Mouse (Mus musculus) gastrocnemius, postnatal 4 days (tissue): ENCODE results near the gene Gm11992. TPM values are rescaled to one million over a fixed set of nuclear protein-coding genes. Genes with fewer than 3 reads are reported as not detected.

Experiments used
- DNase-seq, 2 experiments: peaks; one replicate each; pipeline ENCODE4 v3.0.0; 2021 to 2022; ENCODE audit warnings: low spot score in 2 of 2, mixed read lengths in 2 of 2
- long read RNA-seq, 2 experiments: library from polyadenylated mRNA; stranded (forward); transcript quantifications; one replicate each; pipeline ENCODE4 v2.0.0; 2021
- total RNA-seq, 2 experiments: library from RNA; stranded (reverse); gene quantifications; 2 replicates each; pipeline ENCODE4 v1.2.3; 2021

Gm11992 gene
- not detected for total RNA-seq
- long read RNA-seq, experiment 1, partial matches to known transcripts, result 0 of 1 reads
- long read RNA-seq, experiment 1, other reads (novel, unspliced or antisense), result 0 of 1 reads
- long read RNA-seq, experiment 2, result 0 reads

DNA sequence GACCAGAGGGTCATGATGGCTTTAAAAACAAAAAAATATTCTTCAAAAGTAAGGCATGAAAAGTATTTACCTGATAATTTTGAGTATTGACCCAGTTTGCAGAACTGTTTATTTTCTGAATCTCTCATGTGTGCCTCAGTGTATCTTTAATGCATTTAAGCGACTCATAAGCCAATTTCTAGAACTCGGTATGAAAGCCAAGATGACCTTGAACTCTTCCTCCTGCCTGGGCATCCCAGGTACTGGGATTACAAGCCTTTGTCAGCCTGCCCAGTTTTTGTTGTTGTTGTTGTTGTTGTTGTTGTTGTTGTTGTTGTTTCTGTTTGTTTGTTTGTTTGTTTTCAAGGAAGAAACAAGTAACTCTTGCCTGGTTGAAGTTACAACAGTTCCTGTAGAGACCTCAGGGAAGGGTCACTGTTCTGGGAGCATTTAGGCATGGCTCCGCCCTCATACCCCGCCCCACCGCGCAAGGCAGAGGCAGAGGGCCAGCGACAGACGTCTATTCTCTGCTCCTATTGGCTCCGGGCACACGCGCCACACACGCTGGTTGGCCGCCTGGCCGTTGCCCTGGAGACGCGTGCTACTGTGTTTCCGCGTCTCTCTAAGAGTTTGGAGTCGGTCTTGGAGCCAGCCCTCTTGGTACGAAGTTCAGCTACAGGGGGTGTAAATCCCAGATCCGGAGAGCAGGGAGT lies at the start of gene Gm11992:
Gene Gm11992, plus strand, starts transcription at position 584 of the 692 bp plus-strand sequence.
- DNase-seq, result peak; percentile 55 to 80

DNA sequence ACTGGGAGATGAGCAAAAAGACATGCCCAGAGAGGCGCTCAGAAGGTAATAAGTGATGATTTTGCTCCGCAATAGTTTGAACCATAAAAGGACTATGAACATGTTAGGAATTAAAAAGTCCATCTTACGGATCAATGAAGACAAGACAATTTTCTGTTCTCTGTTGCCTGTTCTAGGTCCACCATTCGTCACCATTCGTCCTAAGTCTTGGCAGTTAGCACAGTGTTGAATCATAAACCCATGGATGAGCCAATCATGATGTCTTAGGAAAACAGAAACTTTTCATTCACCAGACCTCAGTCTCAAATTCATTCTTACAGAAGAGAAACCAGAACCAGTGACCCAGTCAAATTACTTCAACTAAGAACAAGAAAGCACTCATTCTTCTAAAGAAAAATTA lies 39.6 kb upstream of the Gm11992 start:
- DNase-seq, result no peak

DNA sequence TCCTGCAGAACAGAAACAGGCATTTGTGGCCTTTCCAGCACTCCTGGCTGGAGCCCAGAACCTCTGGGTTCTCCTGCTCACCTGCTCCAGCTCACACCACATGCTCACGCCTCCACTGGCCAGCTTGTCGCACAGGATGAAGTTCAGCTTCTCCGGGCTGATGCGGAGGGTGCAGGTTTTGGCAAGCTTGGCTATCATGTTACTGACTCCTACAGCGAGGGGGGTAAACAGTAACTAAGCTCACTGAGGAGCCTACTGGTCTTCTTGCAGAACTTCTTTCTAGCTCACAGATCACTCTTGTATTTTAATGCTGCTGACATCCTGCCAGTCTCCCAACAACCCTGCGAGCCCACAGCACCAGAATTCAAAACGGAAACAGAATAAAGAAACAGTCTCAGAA lies 38.0 kb upstream of the Gm11992 start:
- peak in 1 of 2 experiments; percentile 29 for DNase-seq

DNA sequence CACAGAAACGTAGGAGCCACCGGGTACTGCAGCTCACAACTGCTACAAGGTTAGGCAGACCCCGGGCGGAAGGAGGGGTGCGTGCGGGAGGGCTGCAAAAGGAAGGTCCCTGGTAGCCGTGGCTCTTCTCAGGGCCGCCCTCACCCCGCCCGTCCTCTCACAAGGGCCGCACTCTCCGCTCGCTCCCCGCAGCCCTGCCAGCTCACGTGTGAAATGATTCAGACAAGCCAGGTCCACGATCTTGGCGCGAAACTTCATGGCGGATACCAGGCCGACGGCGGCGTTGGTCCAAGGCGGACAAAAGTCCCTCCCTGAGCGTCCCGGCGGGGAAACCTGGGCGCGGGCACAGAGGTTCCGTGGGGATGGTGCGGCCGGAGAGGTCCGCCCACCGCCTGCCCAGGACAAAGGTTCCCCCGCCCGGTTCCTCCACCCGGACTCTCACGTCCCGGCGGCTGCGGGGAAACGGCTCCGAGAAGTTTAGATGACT lies 37.5 kb upstream of the Gm11992 start, which contains the start of gene Hus1:
Gene Hus1, minus strand, starts transcription at position 339 of the 487 bp plus-strand sequence.
- peak; percentile 73 to 84 for DNase-seq

DNA sequence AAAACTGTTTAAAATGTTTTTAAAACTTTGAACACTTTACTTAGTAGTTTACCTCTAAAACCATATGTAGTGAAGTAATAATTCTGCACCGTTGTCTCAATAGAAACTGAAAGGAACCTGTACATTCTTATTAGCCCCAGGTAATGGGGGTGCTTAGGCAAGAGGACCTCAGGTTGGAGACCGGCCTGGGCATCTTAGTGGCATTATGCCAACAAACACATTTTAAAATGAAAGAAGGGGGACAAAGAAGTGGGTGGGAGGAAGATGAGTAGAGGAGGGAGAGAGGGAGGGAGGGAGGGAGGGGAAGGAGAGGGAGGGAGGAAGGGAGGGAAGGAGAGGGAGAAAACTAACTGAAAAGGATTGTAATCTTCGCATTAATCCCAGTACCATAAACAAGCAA lies 37.0 kb upstream of the Gm11992 start:
- DNase-seq, result no peak

DNA sequence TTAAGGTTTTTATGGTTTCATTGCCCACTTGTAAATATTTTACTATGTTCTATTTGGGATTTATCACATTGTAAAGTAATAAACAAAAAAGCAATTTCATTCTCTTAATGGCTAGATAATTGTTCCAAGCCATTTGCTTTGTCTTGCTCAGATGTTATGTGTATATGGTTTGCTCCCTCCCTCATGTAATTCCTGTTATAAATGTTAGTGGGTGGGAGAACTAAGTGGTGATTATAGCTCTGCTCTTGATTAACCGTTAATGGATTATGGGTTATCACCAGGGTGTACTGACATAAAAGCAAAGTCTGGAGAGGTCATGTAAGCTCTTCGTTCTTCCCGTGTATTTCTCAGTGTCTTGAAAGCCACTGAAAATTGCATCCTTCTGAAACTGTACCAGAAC lies 33.7 kb upstream of the Gm11992 start:
- no peak for DNase-seq

DNA sequence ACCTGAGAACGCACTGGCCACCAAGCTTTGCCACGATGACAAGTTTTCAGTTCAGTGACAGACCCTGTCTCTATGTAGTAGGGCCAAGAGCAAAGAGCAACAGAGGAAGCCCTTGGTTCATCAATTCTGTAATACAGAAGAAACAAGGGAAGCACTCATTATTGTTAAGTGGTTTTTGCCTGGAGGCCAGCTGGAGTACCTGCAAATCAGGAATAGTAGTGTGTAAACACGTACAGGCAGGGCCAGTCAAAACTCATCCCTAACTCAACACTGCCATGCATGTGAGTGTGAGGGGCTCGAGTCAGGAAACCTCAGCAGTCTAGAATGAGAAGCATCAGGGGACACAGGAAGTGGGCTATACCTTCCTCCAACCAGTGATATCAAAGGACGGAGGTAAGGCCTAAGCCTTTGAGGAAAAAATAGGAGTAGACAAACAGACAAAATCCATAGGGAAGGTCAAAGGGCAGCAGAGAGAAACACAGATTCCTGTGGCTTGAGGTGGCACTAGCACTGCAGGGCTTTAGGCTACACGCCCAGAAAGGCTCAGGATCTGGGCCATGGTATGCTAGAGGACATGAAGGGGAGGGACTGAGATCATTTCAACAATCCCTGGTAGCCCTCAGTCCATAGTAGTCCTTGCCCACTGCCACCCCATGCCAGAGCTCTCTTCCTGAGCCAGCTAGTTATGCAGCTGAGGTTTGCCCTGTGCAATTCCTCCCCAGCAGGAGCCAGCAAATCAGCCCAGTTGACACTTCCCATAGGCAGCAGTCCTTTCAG lies 29.7 kb upstream of the Gm11992 start:
- no peak for DNase-seq

DNA sequence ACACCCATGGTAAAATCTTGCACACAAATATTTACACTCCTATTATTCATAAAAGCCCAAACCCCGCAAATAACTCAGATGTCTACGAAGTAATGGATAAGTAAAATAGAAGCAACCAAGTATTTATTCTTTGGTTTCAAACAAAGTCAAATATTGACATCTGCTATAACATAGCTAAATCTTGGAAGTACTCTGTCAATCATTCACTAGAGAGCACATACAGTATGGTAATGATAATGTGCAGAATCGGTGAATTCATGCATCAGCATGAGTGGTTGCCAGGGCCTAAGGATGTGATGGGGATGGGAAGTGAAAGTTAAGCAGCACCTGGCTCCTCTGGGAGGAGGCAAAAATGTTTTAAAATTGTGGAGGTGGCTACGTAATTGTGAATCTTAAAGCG lies 28.2 kb upstream of the Gm11992 start:
- no peak for DNase-seq

DNA sequence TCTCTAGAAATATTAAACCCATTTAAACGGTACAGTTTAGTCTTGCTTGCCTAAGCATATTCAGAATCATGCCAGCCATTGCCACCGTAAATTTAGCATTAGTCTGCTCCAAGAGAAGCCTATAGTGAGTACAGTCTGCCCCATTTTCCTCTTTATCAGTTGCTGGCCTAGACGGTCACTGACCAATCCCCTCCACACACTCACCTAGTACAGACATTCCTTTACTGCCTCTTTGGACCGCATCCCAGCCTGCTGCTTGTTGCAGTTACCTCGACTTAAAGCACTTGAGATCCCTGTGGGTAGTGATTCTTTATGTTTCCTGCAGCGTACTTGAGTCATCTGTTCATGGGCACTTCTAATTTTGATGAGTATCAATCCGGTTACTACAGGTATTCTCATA lies 23.6 kb upstream of the Gm11992 start:
- no peak for DNase-seq

DNA sequence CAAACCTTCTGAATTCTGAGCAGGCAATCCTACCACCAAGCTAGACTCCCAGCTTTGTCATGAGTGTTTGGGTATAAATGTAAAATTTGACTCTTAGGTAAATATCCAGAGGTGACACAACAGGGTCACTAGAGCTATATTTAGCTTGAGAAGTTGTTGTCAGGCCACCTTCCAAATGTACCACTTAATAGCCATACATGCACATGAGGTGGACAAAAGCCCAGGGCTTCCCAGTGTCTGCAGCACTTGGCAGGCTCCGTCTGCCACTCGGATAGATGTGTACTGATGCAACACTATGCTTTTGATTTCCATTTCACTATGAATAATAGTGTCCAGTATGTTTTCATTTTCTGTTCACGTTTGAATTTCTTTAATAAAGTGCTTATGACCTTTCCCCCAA lies 23.2 kb upstream of the Gm11992 start:
- no peak for DNase-seq

DNA sequence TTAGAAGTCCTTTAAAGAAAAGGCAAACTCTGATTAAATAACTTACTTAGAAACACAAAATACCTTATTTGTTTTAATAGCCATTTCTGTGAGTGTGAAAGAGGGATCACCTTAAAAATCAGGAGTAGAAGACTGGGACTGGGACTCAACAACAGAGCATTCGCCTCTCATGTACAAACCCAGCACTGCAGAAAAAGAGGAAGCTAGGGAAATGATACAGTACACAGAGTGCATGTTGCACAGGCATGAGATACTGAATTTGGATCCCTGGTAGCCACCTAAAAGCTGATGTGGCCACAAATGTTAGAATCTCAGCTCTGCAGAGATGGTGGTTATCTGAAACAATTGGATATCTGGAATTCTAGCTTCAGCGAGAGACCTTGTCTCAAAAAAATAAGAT lies 16.9 kb upstream of the Gm11992 start:
- DNase-seq, result no peak

DNA sequence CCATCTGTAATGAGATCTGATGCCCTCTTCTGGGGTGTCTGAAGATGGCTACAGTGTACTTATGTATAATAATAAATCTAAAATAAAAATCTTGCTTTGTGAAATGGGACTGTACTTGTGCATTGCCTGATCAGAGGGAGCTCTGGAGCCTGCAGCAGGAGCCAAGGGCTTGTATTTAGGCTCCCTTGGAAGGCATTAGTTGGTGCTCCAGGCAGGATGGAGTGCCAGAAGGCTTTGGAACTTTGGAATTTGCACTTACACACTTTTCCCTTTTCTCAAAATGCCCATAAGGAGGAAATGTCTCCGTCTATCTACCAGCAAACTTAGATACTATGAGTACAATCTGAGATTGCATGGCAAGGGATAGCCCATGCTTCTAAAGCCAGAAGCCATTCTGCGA lies 1.8 kb upstream of the Gm11992 start:
- no peak for DNase-seq

DNA sequence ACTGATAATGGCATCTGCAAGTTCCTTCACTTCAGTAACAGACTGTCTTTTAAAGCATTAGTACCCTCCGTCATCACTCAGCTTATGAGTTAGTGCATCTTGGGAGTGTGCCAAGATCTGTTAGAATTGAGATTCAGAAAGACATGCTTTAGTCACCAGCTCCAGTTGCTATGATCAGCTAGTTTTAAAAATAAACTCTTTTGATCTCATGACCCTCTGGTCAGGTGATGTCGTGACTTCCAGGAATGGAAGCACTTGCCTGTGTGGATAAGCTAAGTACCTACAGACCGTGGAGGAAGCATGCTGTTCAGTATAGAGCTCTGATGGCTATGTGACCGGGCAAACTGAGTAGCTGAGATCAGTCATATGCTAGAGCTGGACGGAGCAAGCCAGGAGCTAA lies 1.4 kb upstream of the Gm11992 start:
- no peak for DNase-seq

DNA sequence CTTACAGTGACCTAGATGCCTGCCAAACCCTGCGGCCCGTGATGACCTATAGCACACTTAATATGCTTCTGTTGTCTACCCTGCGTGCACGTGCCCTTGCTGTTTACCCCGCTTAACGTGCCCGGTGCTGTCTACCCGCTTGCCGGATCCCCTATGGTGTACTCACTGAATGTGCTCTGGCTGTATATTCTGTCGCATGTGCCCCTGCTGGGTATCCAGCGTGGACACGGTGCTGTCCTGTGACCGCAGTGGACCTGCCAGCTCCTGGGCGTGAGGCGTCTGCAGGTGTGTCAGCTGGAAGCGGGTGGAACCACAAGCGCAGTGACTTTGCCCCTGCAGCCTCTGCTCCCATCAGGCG lies 288 bp downstream of the Gm11992 start, which contains the start of gene Sun3:
Gene Sun3, minus strand, starts transcription at position 289 of the 358 bp plus-strand sequence.
- DNase-seq, result peak in 1 of 2 experiments; percentile 12

DNA sequence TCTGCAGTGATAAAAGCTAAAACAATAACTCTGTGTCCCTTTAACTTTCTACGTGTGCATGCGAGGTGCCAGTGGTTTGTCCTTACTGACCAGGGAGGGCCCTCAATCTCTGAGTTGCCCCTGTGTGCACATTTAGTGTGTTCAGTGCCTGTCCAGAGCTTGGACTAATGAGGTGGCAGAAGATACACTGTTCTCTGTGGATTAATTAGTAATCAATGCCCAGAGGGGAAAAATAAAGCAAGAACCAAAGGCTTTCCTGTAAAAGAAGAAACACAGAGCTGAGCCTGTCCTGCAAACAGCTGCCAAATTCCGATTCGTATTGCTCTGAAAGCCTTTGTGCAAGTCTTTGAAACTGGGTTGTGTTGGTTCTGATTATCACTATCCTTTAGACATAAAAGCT lies 1.8 kb downstream of the Gm11992 start:
- no peak for DNase-seq

DNA sequence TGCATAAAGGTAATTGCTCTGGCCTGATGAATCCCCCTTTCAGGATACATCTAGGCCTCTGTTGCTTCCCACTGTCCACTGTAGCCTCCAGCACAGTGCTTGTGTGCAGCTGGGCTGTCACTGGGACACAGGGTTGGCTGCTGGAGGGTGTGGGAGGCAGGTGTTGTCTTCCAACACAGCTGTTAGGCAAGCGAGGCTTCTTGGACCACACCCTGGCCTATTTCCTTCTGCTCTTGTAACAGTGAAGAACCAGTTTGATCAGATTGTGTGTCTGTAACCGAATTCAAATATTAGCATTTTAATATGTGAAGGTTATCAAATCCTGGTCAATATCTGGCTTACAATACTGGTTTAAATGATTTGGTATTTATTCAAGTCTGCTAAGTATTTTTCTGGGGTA lies 3.5 kb downstream of the Gm11992 start:
- no peak for DNase-seq

DNA sequence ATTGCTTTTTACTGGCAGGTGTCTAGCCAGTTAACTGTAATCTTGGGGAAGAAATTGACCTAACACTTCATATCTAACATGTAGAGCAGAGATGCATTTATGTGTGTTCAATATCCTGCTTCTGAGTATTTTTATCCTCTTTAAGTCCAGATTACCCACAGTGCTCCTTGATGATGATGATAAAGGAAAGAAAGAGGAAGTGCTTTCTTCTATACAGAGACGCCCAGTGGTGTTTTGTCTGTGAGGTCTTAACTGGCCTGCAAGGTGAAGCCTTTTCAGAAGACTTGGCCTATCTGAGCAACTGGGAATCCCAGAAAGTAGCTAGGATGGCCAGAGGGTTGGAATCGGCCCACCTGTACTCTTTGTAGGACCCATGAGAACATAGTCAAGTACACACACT lies 8.5 kb downstream of the Gm11992 start:
- DNase-seq, result no peak

DNA sequence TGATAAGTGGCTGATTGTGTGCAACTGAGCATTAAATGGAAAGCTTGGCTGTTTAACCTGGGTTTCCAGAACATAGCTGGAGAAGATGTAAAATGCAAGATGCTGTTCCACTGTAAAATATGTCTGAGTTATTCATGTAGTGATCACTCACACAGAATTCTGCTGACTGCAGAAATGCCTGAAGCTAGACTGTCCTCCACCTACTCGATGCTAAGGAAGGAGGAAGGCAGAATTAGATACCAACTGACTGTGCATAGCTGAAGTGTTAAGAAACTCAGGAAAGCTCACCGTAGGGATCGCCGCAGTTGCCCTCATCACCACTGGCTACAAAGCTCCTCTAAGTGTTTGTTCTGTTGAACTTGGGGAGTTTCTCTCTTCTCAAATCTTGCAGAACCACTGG lies 9.3 kb downstream of the Gm11992 start:
- DNase-seq, result no peak

DNA sequence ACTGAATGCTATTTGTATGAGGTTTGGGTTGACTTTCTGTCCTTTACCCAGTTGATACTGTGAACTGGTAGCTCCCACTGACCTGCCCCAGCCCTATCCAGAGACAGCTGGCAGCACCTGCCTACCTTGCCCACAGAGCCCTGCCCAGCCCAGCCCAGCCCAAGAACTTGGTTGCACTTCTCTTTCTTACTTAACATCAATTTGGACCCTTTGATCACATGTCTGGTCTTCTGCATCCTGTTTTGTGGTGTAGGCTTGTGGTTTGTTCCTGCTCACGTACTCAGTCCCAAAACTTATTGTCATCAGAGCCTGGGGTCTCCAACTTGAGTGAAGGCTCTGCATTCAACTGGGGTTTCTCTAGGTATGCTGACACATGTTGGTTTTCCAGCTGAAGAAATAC lies 11.6 kb downstream of the Gm11992 start:
- no peak for DNase-seq

DNA sequence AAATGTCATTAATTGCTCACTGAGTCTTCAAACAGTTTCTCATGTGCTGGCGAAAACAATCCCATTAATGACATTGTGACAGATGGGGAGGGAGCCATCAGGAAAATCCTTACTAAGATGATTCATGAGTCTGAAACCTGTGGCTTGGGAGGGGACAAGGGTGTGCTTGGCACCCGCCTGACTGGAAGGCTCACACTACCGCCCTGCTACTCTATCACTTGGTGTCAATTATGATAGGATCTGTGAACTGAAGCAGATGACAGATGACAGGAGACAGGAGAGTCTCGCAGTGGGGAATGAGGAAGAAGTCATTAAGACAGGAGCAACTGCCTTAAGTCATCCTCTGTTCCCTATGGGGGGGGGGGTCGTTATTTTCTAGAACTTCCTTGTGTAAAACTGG lies 12.1 kb downstream of the Gm11992 start:
- DNase-seq, result no peak

DNA sequence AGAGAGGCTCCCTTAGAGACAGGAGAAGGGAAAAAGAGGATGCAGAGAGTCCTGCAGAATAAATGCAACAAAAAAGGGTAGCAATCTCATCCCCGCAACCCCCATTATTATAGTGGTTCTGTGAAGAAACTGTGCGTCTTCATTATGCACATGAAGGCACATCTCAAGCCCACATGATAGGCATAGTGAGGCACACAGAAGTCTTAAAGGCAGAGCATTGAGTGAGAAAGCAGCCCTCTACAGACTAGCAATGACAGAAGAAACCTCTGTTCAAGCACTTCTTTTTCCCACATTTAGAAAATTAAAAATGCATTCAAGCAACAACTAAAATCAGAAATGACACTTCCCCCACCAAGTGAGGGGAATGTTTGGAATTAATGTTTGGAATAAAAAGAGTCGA lies 28.1 kb downstream of the Gm11992 start:
- no peak for DNase-seq

DNA sequence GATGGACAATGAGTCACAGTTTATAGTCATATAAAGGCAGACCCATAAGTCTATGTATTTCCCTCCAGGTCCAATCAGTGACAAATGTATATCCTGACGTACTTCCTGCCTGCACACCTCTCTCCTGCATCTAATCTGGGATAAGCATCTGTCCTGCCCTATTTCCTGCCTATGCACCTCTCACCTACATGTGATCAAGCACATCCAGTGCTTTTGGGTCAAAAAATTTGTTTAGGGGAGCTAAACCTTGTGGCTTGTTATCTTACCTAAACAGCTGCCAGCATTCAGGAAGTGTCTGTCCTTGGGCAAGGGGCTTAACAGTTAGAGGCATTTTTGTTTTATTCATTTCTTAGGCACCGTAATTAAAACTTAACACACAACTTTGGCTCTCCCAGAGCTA lies 64.8 kb downstream of the Gm11992 start:
- DNase-seq, result no peak
